Mouse (Mus musculus) cerebellum, adult 8-10 months (tissue): ENCODE measurements around the gene Clasp1.
"Not testable (repeated sequence)": the region's sequence is repeated elsewhere in the genome, so short reads cannot be mapped to it uniquely, and the experiment has no call there.

Source experiments
- DNase-seq: peaks from one replicate; pipeline ENCODE4 v3.0.0; 2022

The Clasp1 gene

GRCm38 (mm10) chr1:118598339-118598738 is 209.5 kb downstream of the Clasp1 start:
- peak; percentile 66 for DNase-seq

DNA sequence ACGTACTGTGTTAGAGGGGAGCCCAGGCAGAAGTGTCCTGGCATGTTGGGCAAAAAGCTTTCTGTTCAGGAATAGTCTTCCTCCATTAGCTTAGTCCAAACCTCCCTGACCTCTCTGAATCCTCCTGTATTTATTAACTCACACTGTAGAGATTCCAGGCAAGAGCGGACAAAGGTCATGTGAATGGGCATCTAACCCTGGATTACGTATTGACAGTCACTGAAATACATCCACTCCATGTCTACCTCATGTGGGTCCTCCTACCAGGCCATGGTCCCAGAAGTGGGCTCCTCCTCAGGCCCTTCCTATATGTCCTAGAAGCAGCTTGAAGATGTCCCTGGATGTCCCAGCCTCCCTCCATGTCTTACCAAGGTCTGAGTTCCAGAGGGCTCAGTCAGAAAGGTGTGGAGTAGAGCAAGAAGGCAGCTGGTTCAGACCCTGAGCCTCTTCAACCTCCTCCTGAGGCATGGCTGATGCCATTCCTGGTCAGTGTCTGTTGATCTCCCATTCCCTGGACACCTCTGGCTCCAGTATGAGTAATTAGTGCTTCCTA is 224.8 kb downstream of the Clasp1 start:
- DNase-seq = no peak

- DNase-seq = not testable (repeated sequence)
These were observed 232.2 kb downstream of the Clasp1 start for GRCm38 (mm10) chr1:118621055-118621454.

DNA sequence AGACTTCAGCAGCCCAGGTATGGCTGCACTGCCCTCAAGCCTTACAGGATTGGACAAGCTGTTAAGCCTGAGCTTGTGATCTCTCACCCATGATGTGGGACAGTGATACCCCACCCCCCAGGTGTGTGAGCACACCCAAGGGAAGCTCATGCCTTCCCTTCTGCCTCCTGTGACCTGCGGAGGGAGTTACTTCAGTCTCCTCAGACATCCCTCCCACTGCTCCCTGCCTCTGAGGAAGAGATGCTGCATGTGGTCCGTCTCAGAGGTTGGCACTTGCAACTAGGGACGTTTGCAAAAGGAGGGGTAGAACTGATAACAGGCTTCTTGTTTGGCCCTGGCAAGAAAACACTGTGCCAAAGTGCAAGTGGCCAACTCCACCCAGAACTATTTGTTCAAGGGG is 234.0 kb downstream of the Clasp1 start:
- DNase-seq = no peak

- DNase-seq = no peak
These were observed 236.6 kb downstream of the Clasp1 start for GRCm38 (mm10) chr1:118625461-118625860.

DNA sequence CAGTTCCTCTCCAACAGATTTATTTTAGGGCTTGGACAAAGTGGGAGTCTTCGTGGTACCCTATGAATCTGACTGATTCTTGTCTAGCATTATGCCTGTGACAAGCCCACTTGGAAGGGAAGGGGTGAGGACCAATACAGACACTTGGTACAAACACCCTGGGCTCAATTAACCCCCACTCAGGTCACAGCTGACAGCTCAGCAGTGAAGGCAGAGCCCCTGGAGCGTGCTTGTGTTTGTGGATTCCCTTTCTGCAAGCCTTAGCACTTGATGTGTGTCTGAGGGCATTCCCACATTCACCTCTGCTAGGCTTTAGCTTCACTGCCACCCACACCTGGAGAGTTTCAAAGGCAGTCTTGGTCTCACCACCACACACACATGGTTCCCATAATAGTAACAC is 237.1 kb downstream of the Clasp1 start:
- no peak for DNase-seq

- no peak for DNase-seq
These were observed 237.6 kb downstream of the Clasp1 start for GRCm38 (mm10) chr1:118626452-118626851.

DNA sequence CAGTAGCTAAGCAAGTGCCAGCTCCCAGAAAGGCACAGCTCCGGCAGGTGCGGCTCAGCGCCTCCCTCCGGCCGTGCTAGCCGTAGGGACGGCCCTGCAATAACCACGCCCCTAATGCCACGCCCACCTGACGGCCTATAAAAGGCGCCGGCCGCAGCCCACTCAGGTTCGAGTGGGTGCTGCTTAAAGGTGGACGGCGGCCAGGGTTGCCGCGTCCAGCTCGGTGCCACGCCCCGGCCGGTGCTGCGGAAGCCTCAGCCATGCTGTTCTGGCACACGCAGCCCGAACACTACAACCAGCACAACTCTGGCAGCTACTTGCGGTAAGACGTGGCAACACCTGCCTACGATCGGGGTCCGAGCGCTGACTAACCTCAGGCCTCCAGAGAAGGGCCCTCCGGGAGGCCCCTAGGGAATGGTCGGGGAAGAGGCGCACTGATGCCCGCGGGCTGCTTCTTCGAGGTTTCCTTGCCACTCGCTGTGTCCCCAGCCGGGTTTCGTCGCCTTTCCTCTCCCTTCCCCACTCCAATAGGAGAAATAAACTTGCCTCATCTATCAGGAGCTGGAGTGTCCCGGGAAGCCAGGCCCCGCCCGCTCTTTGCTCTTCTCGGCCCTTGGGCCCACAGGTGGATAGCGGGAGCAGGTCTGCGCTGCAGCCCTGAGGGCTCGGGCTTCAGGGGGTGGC is 239.1 kb downstream of the Clasp1 start, which contains the start of gene Tfcp2l1:
Tfcp2l1 (plus strand) TSS at position 165 of the 684 bp plus-strand sequence.
- DNase-seq = peak; percentile 35

DNA sequence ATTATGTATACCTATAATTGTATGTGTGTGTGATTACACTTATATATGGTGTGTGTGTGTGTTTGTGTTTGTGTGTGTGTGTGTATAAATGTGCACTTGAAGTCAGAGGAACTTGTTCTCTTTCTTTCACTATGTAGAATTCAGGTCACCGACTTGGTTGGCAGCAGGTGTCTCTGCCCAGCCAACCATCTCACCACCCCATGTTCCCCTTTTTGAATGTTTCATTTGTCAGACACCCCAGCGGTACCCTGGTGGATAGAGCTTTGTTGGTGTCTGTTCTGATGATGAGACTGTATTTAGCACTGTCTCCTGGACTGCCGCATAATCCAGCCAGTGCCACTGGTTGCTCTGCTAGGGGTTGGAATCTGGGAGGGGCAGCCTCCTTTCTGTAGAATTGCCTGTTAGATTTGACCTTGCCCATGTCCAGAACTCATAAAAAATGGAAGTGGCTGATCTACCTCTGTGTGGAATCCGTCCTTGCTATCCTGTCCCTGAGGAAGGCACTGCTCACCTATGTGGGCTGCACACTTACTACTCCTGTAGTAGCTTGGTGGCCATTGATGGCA is 244.6 kb downstream of the Clasp1 start:
- DNase-seq = no peak

DNA sequence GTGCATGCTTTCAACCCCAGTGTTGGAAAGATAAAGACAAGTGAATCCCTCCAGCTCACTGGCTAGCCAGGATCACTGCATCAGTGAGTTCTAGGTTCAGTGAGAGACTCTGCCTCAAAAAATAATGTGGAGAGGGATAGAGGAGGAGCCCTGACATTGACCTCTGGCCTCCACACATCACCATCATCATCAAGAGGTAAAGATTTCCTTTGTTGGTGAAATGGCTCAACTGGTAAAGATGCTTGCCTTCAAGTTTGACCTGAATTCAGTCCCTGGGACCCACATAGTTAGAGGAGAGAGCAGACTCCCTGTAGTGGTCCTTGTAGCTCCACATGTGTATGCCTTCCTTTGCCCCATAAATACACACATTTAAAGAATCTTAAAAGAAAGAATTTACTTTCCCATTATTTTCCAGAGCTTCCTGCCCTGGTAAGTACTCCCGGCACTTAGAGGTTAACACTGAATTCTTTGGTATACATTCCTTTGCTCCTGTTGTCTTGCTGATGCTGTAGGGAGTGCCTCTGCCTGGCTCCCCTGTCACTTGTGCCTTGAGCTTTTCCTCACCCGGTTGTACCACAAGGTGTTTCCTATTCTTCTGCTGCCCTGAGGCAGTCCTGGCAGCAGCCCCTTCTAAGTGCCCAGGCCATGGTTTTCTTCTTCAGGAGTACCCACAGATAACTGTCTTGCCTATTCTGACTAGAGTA is 253.6 kb downstream of the Clasp1 start:
- DNase-seq = no peak

DNA sequence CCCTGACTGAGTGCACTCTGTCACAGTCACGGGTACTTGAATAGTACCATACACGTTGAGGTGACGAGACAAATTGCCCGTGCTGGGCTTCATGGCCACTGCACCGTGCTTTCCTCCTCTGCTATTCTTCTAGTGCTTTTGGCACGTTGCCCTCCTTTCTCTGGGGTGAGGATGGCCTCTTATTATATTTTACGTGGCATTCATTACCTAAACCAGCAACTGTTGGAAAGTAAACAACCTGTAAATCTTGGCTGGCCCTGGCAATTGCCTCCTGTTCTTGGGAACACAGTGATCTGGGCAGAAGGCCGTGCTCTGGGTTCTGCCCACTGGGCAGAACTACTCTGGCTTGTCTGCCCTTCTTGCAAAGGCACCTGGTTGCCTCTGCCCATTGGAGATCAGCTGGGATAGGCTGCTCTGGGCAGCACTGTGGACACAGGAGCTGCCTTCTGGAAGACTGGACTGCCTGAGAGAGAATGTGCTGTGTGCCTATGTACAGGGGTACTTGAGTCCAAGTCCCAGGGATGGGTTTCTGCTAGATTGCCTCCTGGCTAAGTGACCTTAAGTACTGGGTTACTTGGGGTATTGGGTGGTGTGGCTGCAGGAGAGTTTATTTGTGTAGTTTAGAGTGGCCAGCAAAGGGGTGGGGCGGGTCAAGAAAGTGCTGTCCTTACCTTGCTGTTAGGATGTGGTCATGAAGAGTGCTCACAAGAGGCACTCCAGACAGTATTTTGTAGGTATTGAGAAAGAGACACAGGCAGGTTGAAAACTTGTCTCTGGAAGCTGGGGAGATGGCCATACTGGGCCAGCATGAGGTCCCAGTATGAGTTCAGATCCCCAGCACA is 254.5 kb downstream of the Clasp1 start:
- no peak for DNase-seq

- DNase-seq = no peak
These were observed 256.8 kb downstream of the Clasp1 start for GRCm38 (mm10) chr1:118645701-118646100.

GRCm38 (mm10) chr1:118648015-118648414 is 259.2 kb downstream of the Clasp1 start:
- no peak for DNase-seq

GRCm38 (mm10) chr1:118649933-118650770 is 261.3 kb downstream of the Clasp1 start:
- DNase-seq = no peak

DNA sequence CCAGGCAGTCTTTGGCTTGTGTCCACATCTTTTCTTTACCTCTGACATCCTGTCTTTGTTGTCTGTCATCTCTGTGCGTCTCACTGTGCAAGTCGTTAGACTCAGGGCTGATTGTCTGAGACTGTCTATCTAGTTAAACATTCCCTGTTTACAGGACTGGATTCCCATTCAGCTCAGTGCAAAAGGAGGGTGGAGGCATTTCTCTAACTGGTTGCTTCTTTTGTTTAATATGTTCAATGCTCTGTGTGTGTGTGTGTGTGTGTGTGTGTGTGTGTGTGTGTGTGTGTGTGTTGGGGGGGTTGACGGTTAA is 261.9 kb downstream of the Clasp1 start:
- DNase-seq = no peak

- DNase-seq = no peak
These were observed 269.9 kb downstream of the Clasp1 start for GRCm38 (mm10) chr1:118658716-118659115.

DNA sequence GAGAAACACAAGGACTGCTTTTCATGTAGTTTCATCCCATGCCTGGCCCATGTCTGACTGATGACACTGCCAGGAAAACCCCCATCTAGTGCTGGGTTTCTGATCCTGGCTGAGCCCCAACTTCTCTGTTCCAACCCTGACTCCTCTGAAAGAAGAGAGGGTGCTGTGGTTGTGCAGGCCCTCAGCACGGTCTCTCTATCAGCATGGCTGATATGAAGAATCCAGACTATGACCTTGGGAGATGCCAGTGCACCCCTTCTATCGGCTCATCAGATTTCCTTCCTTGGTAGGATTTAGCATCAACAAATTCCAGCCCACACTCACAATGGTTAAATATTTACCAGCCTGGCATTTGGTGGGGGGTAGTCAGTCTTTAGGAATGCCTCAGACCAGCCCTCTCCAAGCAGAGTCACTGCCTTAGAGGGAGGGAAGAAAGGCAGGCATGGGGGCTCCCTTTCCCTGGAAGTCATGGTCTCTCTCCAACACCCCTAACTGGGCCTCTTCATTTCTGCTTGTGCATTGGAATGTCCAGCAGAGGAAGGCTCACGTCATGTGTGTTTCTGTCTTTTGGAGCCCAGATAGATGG is 272.1 kb downstream of the Clasp1 start:
- DNase-seq = no peak
